Mouse (Mus musculus) stomach, embryonic 14.5 days (tissue): Measurements from ENCODE around the gene Tex26. TPM values are rescaled to one million over a fixed set of nuclear protein-coding genes. Genes with fewer than 3 reads are reported as not detected.

Experiments used
- ATAC-seq: fragments of 200-750 bp; cut with Nextera tagmentation; 2 replicates; pipeline ENCODE4 v1.8.0; 2017; ENCODE audit warnings: low read depth, moderate TSS enrichment; ENCODE audit not compliant: insufficient number of reproducible peaks, insufficient read depth, low FRiP score
- H3K27ac ChIP-seq: fragments of 300-500 bp; sonication (generic); 2 replicates; pipeline ENCODE4 v1.5.1; 2014; ENCODE audit warnings: mild to moderate bottlenecking, low read length, moderate library complexity, mixed read lengths
- H3K27me3 ChIP-seq: fragments of 300-500 bp; sonication (generic); 2 replicates; pipeline ENCODE4 v1.6.1; 2014; ENCODE audit warnings: low read length, control low read depth, mixed read lengths; ENCODE audit not compliant: control insufficient read depth, insufficient read depth
- H3K36me3 ChIP-seq: fragments of 300-500 bp; sonication (generic); 2 replicates; pipeline ENCODE4 v1.6.1; 2014; ENCODE audit warnings: mild to moderate bottlenecking, control low read depth, low read length, moderate library complexity, mixed read lengths; ENCODE audit not compliant: control insufficient read depth, insufficient read depth
- H3K4me1 ChIP-seq: fragments of 300-500 bp; sonication (generic); 2 replicates; pipeline ENCODE4 v1.6.1; 2014; ENCODE audit warnings: low read length, control low read depth, mixed read lengths; ENCODE audit not compliant: control insufficient read depth, insufficient read depth
- H3K4me2 ChIP-seq: fragments of 300-500 bp; sonication (generic); replicated peaks from 2 replicates; pipeline ENCODE4 v1.6.1; 2014; ENCODE audit warnings: low read depth, low read length, control low read depth
- H3K4me3 ChIP-seq: fragments of 300-500 bp; sonication (generic); 2 replicates; pipeline ENCODE4 v1.5.1; 2014; ENCODE audit warnings: low read depth, low read length, control low read depth
- H3K9ac ChIP-seq: fragments of 300-500 bp; sonication (generic); replicated peaks from 2 replicates; pipeline ENCODE4 v1.6.1; 2014; ENCODE audit warnings: low read depth, mild to moderate bottlenecking, control low read depth, low read length, moderate library complexity, mixed read lengths
- H3K9me3 ChIP-seq: fragments of 300-500 bp; sonication (generic); 2 replicates; pipeline ENCODE4 v1.6.1; 2016; ENCODE audit warnings: low read depth, low read length, control low read depth; ENCODE audit not compliant: control insufficient read depth
- WGBS: fragments of 180-500 bp; shearing (Covaris S2); extraction: QIAGEN DNeasy Blood & Tissue Kit; methylation state at CpG from one replicate; pipeline ENCODE4 v1.1.7; 2014; 5-methylcytosine and 5-hydroxymethylcytosine counted together
- polyA plus RNA-seq: library from polyadenylated mRNA; unstranded; fragments of >200 nt; fragmentation: Nextera tagmentation; extraction: Ambion mirVana; gene quantifications from 2 replicates; pipeline ENCODE4 v1.2.1, GENCODE M21; 2014

Gene Tex26
- polyA plus RNA-seq, 1 experiment from 2014 or later = 0.25 TPM

DNA sequence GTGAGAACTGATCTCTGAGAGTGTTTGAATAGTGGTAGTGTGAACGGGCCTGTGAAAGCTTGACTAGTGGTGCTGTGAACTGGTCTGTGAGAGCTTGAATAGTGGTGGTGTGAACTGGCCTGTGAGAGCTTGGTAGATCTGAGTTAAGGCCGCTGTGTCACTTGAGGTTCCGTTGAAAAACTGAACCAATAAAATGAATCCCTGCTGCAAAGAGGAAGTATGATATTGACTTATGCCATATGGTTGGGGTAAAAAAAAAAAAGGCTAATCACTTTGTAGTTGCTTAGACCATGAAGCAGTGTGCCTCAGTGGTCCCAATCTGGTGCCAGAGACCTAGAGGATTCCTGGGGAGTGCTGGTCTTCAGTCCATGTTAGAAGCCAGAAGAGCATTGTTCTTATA is 30.0 kb upstream of the Tex26 start:
- no peak overlapping the region for H3K4me3 ChIP-seq
- no peaks in the 10 kb centered on the region for H3K9me3 ChIP-seq
- WGBS = 87% methylated on average over 3 of the region's 3 CpGs
- H3K27ac ChIP-seq = no peak overlapping the region
- no peak overlapping the region for H3K9ac ChIP-seq
- H3K27me3 ChIP-seq = peaks cover 7% of the 10 kb centered on the region; the same call in 1 of the 2 replicates
- no peaks in the 10 kb centered on the region for H3K36me3 ChIP-seq
- no peak overlapping the region for H3K4me2 ChIP-seq
- peaks cover 13% of the 10 kb centered on the region for H3K4me1 ChIP-seq
- ATAC-seq = no peak

DNA sequence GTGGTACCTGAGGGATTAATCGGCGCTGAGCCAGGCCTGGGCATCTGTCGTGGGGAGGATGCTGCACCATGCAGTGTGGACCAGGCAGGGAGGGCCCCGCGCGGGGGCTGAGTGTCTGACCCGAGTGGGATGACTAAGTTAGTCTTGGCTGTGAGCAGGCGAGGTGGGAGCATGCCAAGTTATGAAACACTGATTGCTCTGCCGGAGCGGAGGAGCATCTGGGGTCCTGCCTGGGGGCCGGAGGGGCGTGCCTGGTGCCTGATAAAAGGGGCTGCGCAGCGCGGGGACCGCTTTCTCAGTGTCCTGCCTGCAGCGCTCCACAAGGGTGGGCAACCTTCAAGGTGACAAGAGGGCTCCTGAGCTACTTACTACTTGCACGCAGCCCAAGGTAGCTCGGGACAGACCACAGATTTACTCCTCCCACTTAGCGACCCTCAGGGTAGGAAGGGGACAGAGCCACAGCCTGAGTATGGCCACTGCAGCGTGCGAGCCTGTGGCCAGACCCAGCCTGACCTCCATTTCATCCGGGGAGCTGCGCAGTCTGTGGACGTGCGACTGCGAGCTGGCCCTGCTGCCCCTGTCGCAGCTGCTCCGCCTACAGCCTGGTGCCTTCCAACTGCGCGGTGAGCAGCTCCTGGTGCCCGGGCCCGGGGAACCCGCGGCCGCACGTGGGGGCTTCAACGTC is 27.8 kb upstream of the Tex26 start, which contains the start of gene Medag:
Gene Medag (plus strand): TSS at position 241 of the 685 bp plus-strand sequence.
- peak; percentile 57 for ATAC-seq
- peak within 1 kb of the TSS; percentile 28 for H3K4me3 ChIP-seq
- peak within 1 kb of the TSS; percentile 72 for H3K4me2 ChIP-seq
- no peaks in the 10 kb centered on the region for H3K36me3 ChIP-seq
- H3K27ac ChIP-seq = no peak within 1 kb of the TSS
- 3% methylated on average over 38 of the region's 38 CpGs for WGBS
- H3K9me3 ChIP-seq = no peaks in the 10 kb centered on the region
- no peak within 1 kb of the TSS; the same call in 1 of the 2 replicates for H3K9ac ChIP-seq
- peaks cover 7% of the 10 kb centered on the region; the same call in 1 of the 2 replicates for H3K27me3 ChIP-seq
- H3K4me1 ChIP-seq = peaks cover 13% of the 10 kb centered on the region

DNA sequence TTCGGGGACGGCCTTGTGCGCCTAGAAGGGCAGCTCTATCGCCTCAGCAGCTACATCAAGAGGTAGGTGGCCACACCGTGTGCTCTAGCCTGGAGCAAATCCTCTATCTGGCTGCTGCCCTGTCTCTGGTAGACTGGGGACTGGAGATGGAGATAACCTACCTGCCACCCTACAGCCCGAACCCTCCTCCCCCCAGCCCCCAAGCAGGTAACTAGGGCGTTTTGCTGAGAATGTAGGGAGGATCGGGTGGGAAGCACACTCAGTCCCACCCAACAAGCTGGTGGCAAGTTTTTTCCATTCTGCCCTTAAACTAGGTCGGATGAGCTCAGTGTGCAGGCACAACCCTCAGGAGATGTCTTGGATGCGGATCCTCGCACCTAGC is 27.3 kb upstream of the Tex26 start:
- Histone ChIP-seq H3K4me2 (peak overlapping the region; percentile 72), H3K4me3 (peak overlapping the region; percentile 28), H3K4me1 (peaks cover 13% of the 10 kb centered on the region), H3K27ac (no peak overlapping the region), H3K27me3 (peaks cover 7% of the 10 kb centered on the region; the same call in 1 of the 2 replicates), H3K36me3 (no peaks in the 10 kb centered on the region), H3K9ac (no peak overlapping the region; the same call in 1 of the 2 replicates), H3K9me3 (no peaks in the 10 kb centered on the region)
- no peak for ATAC-seq
- WGBS = 38% methylated on average over 11 of the region's 11 CpGs

DNA sequence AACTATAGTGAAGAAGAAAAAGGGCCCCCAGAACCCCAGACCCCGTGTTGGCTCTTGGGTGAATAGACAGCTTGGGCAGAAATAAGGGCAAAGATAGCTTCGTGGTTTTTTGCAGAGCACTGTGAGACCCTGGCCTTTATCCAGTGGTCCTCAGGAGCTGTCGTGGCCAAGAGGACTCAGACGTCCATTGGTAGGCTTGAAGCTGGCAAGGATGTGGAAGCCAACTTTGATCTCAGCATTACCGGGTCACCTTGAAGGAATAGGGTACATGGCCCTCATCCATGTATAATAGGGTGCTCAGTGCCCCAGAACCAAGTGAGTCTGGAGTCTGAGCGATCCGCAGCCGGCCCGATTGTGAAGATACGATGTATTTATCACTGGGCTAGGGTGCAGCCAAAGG is 26.8 kb upstream of the Tex26 start:
- no peak for ATAC-seq
- H3K36me3 ChIP-seq = no peaks in the 10 kb centered on the region
- no peaks in the 10 kb centered on the region for H3K9me3 ChIP-seq
- 0 out of 2 replicates have a peak overlapping the region, but pooled peaks have one; percentile 28 for H3K4me3 ChIP-seq
- H3K27ac ChIP-seq = no peak overlapping the region
- H3K9ac ChIP-seq = no peak overlapping the region
- H3K27me3 ChIP-seq = peaks cover 7% of the 10 kb centered on the region; the same call in 1 of the 2 replicates
- H3K4me2 ChIP-seq = no peak overlapping the region
- peaks cover 13% of the 10 kb centered on the region for H3K4me1 ChIP-seq
- 89% methylated on average over 10 of the region's 10 CpGs for WGBS

DNA sequence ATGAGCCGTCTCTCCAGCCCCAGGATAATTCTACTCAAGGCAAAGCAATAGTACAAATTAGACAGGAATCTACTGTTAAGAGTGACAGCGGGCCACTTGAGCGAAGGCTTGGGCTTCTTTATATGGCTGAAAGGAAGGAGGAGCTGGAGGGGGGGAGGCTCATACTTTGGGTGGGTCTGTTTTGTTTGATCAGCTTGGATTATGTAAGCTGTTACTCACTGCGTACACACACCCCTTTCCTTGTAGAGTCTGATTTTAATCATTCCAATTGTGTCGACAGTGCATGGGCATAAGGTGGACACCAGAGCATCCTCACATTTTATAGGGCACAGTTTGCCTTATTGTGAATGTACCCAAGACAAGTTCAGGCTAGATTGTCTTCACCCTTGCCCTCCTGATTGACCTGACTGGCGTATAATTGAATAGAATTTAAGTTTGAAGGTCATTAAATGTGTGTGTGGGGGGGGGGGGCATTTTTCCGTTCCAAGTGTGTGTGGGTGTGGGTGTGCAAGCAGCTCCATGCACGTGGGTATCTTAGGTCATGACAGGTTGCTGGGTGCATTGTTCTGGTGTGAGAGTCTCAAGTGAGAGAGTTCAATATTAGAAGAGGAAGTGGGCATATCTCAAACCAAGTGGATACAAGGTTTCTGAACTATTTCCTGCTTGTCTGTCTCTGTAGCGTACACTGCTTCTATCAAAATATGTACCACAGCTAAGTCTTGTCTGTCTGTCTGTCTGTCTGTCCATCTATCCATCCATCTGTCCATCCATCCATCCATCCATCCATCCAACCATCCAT is 24.9 kb upstream of the Tex26 start:
- ATAC-seq = no peak
- 64% methylated on average over 9 of the region's 9 CpGs for WGBS

DNA sequence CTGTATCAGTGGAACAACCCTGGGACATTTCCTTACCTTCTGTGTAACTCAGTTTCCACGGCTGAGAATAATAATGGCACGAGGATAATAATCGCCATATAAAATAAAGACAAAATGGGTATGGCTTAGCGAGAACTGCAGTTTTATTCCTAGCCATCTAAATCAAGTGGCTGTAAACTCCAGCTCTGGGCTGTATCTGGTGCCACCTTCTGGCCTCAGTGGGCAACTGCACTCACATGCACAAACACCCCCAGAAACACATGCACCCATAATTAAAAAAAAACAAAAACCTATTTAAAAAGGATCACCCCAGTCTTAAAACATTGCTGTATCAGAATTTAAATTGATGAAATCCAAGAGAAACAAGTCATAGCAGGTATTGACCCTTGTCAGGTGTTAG is 22.1 kb upstream of the Tex26 start:
- Histone ChIP-seq H3K9me3 (no peaks in the 10 kb centered on the region), H3K27ac (no peak overlapping the region), H3K9ac (no peak overlapping the region), H3K27me3 (peaks cover 5% of the 10 kb centered on the region; the same call in 1 of the 2 replicates), H3K36me3 (no peaks in the 10 kb centered on the region), H3K4me3 (no peak overlapping the region), H3K4me2 (no peak overlapping the region), H3K4me1 (no peaks in the 10 kb centered on the region)
- ATAC-seq = no peak
- 95% methylated on average over 4 of the region's 4 CpGs for WGBS

More for the DNA sequence above, 24.9 kb upstream of the Tex26 start:
- Histone ChIP-seq H3K4me2 (no peak overlapping the region), H3K27ac (no peak overlapping the region), H3K4me3 (no peak overlapping the region), H3K9ac (no peak overlapping the region), H3K4me1 (peaks cover 13% of the 10 kb centered on the region), H3K36me3 (no peaks in the 10 kb centered on the region), H3K9me3 (no peaks in the 10 kb centered on the region), H3K27me3 (peaks cover 7% of the 10 kb centered on the region; the same call in 1 of the 2 replicates)

DNA sequence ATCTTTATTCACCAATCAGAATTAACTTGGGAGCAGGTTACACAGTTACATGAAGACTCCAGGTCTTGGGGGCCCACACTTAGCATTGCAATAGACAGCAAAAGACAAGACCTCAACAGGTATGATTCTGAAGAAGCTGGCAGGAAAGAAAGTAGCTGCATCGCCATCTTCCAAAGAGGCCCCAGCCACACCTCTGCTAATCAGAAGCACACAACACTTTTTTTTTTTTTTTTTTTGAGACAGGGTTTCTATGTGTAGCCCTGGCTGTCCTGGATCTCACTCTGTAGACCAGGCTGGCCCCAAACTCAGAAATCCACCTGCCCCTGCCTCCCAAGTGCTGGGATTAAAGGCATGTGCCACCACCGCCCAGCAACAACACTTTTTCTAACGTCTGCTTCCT is 12.9 kb upstream of the Tex26 start:
- H3K36me3 ChIP-seq = no peaks in the 10 kb centered on the region
- no peak overlapping the region for H3K4me2 ChIP-seq
- H3K4me3 ChIP-seq = no peak overlapping the region
- 89% methylated on average over 3 of the region's 3 CpGs for WGBS
- H3K9ac ChIP-seq = no peak overlapping the region
- no peaks in the 10 kb centered on the region for H3K27me3 ChIP-seq
- peaks cover 15% of the 10 kb centered on the region for H3K4me1 ChIP-seq
- no peak overlapping the region for H3K27ac ChIP-seq
- ATAC-seq = no peak
- H3K9me3 ChIP-seq = no peaks in the 10 kb centered on the region

DNA sequence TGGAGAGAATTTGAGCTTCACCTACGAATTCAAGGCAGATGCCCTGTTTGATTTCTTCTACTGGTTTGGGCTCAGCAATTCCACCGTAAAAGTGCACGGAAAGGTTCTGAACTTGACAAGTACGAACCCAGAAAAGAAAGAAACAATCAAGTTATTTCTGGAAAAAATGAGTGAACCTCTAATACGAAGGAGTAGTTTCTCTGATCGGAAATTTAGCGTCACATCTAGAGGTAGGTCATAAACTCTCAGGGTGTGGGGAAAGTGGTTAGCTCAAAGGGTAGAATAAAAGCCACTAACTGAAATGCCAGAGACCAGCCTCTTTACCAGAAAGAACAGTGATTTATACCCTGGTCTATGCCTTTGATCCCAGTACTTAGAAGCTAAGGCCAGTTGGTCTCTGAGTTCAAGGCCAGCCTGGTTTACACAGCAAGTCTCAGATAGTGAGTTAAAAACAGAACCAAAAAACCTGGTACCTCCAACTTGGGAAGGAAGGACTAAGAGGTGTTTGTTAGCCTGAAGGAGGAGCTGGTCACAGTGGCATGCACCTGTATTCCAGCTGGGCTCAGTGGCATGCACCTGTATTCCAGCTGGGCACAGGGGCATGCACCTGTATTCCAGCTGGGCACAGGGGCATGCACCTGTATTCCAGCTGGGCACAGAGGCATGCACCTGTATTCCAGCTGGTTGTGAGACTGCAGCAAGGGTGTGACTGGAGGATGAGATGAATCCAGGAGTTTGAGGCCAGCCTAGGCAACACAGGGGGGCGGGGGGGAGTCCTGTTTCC is 12.0 kb upstream of the Tex26 start:
- no peak overlapping the region for H3K9ac ChIP-seq
- no peak overlapping the region for H3K27ac ChIP-seq
- no peak for ATAC-seq

More for the DNA sequence above, 12.0 kb upstream of the Tex26 start:
- 90% methylated on average over 8 of the region's 8 CpGs for WGBS
- Histone ChIP-seq H3K36me3 (no peaks in the 10 kb centered on the region), H3K9me3 (no peaks in the 10 kb centered on the region), H3K4me3 (no peak overlapping the region), H3K27me3 (no peaks in the 10 kb centered on the region), H3K4me2 (no peak overlapping the region), H3K4me1 (peaks cover 15% of the 10 kb centered on the region)
